Mouse (Mus musculus) spleen, postnatal 10 days (tissue): ENCODE measurements at regions not wholly inside any gene's neighbourhood (a gene's known extent, or its start where the extent isn't known, plus 50 kb on each side); places are given as distances from the start of the nearest gene placed in this dataset.
A peak's percentile ranks its signal among the peaks of the same experiment; 100 is the strongest.

Experiments used
- DNase-seq, 2 experiments: peaks; one replicate each; pipeline ENCODE4 v3.0.0; 2021 to 2022; ENCODE audit warnings: low spot score in 2 of 2

DNA sequence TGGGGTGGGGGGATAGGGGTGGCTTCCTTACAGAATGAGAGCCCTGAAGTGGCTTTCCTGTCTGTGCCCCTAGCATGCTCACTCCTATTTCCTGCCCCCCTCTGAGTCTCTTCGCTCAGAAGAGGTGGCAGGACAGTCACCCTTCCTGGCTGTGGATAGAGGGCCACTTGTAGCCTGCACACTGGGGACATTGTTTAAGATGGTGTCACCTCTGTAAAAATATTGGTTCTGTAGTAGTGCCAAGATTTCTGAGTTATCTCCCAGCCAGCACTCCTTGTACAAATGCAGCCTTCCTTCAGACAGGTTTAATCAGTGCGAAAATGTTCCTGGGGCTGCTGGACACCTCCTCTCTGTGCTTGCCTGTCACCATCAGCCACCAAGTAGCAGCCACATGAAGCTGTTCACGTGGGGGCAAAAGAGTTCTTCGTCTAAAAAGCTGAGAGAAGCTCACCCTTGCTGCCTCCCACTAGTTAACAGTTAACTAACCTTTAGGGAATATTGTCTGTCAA is 136.1 kb upstream of the Id2 start:
- no peak for DNase-seq

DNA sequence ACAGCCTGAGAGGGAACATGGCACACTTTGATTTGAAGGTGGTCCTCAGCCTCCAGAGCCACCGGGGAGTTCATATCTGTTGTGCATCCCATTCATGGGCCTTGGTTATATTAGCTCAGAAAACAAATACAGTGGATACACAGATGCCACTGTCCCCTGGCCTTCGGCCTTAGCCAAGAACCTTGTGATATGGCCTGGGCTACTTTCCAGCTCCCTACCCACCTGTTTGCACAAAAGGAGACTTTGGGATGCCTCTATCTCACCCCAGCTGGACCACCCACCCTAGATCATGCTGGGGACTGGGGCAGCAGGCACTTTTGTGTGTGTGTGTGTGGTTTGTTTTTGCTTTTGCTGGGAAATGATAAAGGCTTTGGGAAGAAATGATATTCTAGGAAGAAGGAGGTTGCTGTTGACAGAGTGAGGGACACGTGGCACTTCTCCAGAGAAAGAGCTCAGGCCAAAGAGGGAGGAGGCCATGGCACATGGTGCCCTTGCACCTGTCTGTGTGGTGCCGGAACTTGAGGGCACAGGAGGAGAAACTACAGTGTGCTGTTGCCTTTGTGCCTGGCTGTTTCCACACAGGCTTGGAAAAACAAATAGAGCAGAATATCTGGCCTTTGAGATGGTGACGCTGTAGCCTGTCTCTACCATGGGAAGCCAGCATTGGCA is 135.6 kb upstream of the Id2 start:
- no peak for DNase-seq

DNA sequence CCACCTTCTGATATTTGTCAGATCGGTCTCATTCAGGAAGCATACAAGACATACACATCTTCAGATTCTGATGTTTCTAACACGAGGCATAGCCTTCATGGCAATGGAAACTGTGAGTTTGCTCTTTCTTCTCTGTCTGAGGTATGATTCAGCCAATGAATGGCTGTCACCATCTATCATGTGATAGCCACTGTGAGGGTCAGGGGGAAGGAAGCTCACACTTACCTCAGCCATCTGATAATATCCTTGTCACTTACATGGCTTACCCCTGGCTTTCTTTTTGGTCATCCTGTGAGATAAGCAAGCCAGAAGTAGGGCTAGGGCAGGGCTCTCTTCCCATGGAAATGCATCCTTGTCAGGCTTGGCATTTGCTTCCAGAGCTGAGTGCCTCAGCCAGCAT is 131.8 kb upstream of the Id2 start:
- DNase-seq, result no peak

DNA sequence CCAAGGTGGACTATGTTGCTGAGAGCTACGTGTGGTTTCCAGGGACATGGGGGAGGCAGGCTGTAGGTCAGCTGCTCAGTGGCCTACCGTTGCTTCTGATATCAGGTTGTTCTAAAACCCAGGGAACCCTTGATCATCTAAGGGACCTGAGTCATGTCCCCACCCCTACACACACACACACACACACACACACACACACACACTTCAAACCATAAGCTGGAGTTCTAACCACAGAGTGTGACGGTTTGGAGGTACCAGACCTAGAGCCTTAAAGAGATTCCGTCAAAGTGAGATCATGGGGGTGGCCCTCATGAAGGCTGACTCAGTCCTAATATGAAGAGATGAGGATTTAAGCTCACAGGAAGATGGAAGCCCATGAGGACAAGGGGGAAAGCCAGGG is 130.8 kb upstream of the Id2 start:
- no peak for DNase-seq

DNA sequence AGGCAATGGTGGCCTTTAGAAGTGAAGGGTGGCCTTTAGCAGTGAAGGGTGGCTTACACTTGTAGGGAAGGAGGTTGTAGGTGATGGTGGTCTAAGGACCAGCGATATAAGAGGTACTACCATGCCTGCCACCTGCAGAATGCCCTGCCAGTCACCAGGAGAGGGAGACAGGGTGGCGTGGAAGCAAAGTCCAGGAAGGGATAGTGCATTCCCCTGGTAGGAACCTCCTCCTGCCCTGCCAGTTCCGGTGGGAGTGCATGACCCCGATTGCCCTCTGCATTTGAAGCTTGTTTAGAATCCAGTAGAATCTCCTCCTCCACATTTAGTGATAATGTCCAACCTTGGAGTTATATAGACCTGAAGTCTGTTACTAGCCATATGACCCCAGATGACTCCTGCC is 127.7 kb upstream of the Id2 start:
- DNase-seq, result no peak

DNA sequence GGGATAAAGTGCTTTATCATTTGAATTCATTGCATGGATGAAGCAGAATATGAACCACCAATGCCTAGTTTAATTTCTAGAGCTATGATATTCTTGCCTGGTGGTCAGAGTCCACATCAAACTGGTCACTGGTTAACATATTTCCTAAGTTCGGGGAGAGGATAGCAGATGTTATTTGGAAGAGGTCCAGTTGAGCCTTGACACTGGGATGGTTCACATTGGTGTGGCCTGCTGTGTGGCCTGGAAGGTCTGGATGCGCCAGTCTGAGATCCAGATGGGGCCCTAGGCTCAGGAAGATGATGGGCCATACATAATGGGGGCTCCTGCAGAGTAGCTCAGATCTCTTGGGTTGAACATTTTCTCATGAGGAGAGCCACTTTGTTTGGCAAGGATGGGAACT is 127.3 kb upstream of the Id2 start:
- no peak for DNase-seq

DNA sequence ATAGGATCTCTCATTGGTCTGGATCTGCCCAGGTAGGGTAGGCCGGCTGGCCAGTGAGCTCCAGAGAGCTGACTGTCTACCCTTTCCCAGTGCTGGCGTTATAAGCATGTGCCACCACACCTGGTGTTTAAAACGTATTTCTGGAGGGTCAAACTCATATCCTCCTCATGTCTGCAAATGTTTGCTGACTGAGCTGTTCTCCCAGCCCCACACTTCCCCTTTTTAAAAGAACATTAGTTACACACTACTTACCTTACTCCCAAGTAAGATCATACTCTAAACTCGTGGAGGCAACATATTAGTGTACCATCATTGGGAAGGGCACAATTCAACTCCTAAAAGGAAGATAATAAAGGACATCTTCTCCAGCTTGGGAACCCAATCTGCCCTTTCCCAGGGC is 126.6 kb upstream of the Id2 start:
- no peak for DNase-seq

DNA sequence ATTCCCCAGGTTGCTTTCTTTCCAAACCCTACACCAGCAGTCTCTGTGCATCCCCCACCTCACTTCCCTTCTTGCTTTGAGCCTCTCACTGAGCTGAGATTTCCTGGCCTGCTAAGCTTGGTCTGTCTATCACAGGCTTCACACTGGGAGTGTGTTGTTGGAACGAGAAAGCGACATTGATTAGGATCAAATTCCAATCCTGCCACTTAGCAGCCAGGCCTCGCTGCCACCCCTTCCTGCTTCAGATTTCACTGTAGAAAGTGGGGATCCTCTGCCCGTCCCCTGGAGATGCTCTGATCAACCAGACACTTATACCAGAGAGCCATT is 123.8 kb upstream of the Id2 start:
- no peak for DNase-seq

DNA sequence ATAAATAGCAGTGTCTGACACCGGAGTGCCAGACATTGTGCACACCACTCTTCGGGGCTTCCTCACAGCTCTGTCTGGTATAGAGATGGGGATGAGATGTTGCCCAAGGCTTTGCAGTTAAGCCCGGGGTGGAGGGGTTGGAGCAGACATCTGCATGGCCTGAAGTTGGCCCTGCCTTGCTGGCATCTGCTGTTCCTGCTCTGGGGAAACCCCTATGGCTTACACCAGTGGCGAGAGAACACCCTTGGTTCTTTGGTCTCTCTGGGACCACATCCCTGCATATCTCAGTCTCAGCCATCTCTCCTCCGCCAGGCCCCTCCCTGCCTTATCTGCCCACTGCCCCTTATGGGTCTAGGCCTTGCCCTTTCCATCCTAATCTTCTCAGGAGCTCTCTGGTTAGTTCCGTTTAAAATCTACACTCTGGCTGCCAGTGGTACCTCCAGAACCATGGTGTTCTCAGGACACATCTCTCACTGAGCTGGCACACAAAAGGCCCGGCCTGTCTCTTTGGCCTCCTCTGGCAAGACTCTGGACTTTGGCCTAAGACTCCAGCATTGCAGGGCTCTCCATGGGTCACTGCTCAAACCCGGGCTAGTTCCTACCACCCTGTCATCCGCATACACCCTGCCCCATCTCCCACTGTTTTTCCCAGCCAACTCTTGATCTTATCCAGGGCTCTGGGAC is 123.3 kb upstream of the Id2 start:
- DNase-seq, result no peak

DNA sequence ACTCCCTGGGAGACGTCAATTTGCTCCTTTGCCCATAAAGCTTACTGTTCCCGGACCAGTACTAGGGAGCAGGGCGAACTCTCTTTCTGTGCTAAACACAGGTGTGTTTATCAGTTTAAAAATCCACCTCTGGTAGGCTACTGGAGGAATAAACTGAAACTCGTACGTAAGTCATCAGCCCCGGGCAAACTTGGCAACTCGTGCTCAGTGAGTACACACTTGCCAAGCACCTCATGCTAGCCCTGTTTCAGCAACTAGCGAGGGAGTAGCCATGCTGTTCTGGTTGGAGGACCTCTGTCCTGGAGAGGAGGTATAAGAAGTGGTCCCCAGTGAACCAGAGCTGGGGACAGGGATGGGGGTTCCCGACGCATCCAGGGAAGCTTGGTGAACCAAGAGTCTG is 122.6 kb upstream of the Id2 start:
- no peak for DNase-seq

DNA sequence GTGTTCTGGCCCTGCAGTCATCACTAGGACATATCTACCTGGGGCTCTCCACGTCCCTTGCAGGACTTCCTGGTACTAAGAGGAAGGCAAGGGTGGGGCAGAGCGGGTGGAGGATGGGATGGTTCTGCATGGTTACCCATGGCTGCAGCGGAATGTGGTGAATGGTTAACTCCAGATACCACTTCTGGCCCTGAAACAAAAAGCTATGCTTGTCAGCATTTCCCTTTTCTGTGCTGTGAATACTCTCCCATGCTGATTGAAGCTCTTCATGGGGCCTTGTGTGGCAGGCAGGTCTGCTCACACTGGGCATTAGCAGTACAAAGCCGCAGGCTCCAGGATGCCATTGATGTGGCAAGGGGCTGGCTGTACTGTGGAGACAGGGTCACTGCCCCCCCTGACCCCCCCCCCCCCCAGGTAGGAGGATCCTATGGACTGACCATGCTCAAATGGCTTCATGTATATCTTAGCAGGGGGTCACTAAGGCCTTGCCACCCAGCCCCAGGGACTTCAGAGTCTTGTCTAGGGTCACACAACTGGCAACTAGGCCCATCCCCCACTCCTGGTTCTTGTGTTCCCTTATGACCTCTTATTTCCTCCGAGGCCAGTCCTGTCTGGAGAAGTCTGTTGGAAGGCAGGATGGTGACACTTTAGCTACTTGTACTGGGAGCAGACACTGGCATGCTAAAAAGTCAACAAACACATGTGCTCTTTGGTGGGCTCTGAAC is 120.0 kb upstream of the Id2 start:
- peak in 1 of 2 experiments; percentile 63 for DNase-seq

DNA sequence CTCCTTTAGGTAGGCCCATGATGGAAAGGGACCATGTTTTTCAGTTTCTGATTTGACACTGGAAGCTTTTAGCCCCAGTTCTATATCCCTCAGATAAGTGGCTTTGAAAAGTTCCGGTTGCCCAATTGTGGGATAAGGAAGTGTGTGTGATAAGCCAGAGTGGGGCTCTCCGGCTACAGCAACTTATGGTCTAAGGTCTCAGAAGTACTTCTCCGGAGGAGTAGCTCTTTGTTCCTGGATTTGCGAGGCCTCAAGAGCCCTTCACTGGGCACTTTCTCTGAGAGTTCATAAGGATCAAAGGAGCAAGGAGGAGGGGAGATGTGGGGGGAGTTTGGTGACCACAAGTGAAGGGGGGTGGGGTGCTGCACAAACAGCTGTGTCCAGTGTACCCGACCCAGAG is 118.3 kb upstream of the Id2 start:
- DNase-seq, result no peak

DNA sequence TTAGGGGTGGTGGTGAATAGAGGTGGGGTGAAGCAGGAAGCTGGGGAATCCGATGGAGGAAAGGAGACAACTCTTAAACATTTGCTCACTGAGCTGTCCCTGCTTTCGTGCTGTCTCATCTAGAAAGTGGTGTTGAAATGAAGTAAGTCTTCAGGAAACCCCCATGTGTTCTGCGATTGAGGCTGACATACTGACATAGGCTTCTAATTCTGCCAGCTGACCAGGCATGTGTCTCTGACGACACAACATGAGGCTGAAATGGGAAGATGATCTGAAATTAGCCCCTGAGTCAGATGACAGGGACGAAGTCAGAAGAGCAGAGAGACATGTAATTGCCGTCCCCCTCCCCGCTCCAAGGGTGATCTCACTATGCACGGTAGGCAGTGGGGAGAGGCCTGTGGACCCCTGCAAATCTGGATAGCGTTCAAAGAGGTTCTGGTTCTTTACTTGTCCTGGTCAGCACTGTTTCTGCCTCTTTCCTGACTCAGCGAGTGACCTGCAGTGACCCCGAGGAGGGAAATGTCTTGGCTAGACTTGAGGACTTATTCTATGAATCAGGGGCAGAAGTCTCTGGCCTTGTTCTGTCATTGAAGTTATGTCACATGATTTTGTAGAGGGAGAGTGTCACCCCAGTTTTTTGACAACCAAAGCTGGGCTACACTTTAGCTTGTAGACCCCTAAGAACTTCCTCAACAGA is 117.0 kb upstream of the Id2 start:
- no peak for DNase-seq

DNA sequence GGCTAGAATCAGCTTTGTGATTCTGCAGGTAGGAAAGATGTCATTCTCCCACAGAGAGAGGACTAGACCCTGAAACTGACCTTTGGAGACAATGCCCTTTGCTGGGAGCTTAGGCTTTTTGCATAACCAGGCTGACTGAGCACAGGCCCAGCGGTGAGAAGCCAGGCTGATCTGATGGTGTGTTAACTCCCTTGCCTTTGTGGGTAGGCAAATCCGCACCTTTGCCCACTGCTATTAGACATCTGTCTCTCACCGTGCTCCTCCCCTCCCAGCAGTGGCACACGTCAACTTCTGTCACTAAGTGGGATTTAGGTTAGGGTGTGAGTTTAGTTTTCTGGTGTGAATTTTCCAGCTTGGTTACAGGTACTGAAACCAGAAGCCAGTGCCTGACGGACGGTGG is 114.4 kb upstream of the Id2 start:
- no peak for DNase-seq

DNA sequence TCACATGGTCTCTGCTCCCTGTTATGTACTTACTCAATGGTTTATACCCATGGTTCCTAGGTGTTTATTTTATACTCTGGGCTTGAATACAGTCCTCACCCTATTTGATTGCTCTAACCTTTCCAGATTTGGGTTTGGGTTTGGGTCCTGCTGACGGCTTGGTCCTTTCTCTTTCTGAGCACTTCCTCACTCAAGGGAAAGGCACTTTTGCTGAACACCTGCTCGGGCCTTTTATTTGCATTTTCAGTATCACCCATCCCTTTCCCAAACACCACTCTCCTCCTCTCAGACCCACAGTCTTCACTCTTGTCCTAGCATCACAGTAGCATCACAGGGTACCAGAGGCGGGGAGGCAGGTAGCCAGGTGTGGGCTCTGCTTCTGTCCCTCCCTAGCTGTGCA is 113.7 kb upstream of the Id2 start:
- no peak for DNase-seq

DNA sequence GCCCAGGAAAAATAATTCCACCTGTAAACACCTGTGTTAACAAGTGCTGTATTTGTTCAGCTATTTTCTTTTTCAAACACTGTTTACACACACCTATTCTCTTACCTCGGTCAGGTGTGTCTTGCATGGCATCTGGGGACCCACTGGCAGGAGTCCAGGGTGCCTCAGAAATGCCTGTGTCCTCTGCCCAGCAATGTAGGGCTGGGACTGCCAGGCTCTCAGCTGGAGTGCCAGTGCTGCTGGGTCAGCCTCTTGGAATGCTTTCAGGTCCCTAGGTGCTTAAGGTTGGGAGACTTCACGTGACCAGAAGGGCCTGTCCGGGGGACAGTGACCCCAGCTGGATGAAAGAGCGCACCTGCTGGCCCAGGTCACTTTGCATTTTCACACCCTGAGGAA is 112.4 kb upstream of the Id2 start:
- DNase-seq, result no peak

DNA sequence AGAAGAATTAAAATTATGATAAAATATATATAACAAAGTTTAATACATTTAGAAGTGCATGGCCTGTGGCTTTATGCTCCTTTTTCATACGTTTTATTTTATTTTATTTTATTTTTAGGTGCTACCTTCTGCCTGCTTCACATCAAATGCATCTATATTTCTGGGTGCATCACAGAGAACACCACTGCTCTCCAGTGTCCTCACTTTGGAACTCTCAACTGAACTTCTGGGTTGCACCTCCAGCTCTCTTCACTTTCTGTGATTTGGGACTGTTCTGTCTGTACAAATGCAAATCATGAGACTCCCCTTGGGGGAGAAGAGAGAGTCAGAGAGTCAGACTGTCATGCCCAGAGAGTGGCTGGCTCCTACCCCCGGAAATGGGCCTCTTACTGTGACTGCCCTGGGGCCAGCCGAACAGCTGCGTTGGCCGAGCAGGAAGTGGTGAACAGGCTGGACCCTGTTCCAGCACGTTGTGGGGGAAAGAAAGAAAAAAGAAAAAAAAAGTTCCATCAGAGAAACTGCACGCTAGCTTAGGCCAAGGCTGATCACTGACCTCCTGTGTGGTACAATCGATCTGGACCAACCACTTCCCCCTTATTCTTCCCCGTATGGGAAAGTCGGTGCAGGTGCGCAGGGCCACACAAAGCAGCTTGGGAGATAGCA is 111.9 kb upstream of the Id2 start:
- DNase-seq, result peak; percentile 24 to 65

DNA sequence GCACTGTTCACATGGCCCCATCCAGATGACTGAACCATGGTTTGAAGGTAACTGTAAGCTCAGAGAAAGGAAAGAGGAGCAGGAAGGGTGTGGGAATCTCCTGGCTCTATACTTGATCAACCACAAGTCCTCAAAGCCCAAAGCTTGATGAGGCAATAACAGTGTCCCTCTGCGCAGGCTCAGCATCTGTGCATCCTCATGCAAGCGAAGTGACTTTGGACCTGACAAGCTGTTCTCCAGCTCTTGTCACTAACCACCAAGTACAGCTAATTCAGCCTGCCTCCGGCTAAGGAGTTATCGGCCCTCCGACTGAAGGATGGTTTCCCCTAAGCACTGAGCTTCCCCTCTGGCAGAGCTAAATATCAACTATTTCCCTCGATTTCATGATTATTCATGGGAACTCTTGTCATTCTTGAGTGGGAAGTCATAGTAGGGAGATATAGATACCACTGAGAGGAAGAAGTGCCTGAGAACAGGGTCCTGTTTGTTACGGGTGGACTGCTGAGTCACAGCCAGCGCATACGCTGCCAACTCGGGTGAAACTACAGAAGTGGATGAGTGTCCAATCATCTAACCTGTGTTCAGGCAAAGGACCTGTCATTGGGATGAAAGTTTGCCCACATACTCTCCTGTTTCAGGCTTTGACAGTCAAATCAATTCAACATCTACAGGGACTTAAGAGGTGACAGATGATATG is 106.6 kb upstream of the Id2 start:
- DNase-seq, result no peak

DNA sequence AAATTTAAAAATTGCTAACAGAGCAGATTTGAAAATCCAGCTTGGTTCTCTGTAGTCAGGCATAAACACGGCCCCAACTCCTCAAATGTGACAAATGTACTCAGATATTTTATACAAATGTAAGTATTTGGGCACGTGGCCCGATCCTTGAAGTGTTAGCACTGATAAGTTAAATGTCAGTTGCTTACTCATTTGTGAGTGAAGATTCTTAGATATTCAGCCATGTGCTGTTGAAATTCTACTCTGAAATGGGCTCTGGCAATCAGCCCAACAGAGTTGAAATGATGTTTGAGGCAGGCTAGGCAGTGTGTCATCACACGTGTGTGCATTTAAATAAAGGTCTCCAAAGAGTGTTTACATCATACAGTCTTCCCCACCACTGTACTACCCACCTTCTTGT is 103.2 kb upstream of the Id2 start:
- DNase-seq, result no peak

DNA sequence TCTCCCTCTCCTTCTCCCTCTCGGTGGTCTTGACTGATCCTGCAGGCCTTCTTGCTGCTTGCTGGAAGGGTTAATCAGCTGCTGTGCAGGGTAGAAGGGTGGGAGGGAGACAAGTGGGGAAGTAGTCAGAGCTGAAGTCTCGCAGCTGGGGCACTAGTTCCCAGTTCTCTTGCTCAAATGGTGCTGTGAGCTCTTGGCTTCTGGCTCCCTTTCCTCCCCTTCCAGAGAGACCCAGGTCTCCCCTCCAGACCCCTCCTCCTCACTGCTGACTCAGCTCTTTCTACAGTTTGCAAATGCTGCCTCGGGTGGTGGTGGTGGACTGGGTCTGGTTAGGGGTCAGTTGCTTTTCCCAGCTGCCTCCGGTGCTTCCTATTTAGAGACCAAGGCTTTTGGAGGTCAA is 100.8 kb upstream of the Id2 start:
- no peak for DNase-seq

DNA sequence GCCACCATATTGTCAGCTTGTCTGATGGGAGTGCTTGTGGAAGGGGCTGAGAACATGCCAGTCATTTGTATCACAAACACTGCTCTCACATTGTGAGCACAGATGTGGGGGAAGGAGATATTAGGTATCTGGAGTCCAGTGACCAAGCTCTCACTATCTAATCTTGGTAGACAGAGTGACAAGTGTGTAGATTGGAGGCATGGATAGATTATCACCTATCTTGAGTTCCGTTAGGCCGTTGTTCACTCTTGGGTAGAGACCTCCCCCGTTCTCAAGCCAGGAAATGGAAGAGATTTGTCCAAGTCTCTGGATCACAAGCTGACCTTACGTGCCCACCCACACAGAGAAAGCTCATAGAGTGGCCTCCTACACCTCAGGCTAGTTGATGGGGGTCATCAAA is 99.1 kb upstream of the Id2 start:
- no peak for DNase-seq
